Mouse (Mus musculus) liver, embryonic 11.5 days (tissue): ENCODE measurements around the gene Pitpnm2. TPM values are rescaled to one million over a fixed set of nuclear protein-coding genes. Genes with fewer than 3 reads are reported as not detected.

Source experiments
- ATAC-seq: fragments of 200-750 bp; cut with Nextera tagmentation; replicated peaks from 2 replicates; pipeline ENCODE4 v1.8.0; 2017; ENCODE audit warnings: moderate number of reproducible peaks, mild to moderate bottlenecking, moderate TSS enrichment, moderate library complexity; ENCODE audit not compliant: low FRiP score
- DNase-seq: peaks from one replicate; pipeline ENCODE4 v3.0.0-alpha.2; 2017; ENCODE audit warnings: low spot score
- H3K27ac ChIP-seq: fragments of 300-500 bp; sonication (generic); 2 replicates; pipeline ENCODE4 v1.5.1; 2014; ENCODE audit warnings: mild to moderate bottlenecking, low read depth, low read length, control low read depth
- H3K27me3 ChIP-seq: fragments of 300-500 bp; sonication (generic); replicated peaks from 2 replicates; pipeline ENCODE4 v1.6.1; 2014; ENCODE audit warnings: low read length, mixed read lengths; ENCODE audit not compliant: control insufficient read depth, insufficient read depth
- H3K36me3 ChIP-seq: fragments of 300-500 bp; sonication (generic); 2 replicates; pipeline ENCODE4 v1.6.1; 2014; ENCODE audit warnings: mild to moderate bottlenecking, low read length, moderate library complexity, mixed read lengths; ENCODE audit not compliant: control insufficient read depth, insufficient read depth
- H3K4me1 ChIP-seq: fragments of 300-500 bp; sonication (generic); replicated peaks from 2 replicates; pipeline ENCODE4 v1.6.1; 2014; ENCODE audit warnings: low read length, mixed read lengths; ENCODE audit not compliant: control insufficient read depth, insufficient read depth
- H3K4me2 ChIP-seq: fragments of 300-500 bp; sonication (generic); 2 replicates; pipeline ENCODE4 v1.6.1; 2014; ENCODE audit warnings: mild to moderate bottlenecking, control low read depth, moderate library complexity
- H3K4me3 ChIP-seq: fragments of 300-500 bp; sonication (generic); 2 replicates; pipeline ENCODE4 v1.5.1; 2014; ENCODE audit warnings: low read depth, low read length, control low read depth
- H3K9ac ChIP-seq: fragments of 300-500 bp; sonication (generic); 2 replicates; pipeline ENCODE4 v1.6.1; 2014; ENCODE audit warnings: low read depth, low read length, control low read depth
- H3K9me3 ChIP-seq: fragments of 300-500 bp; sonication (generic); 2 replicates; pipeline ENCODE4 v1.6.1; 2016; ENCODE audit warnings: low read length, inconsistent platforms, mixed read lengths; ENCODE audit not compliant: control insufficient read depth
- WGBS: fragments of 180-500 bp; shearing (Covaris S2); extraction: QIAGEN DNeasy Blood & Tissue Kit; methylation state at CpG from one replicate; pipeline ENCODE4 v1.1.7; 2014; 5-methylcytosine and 5-hydroxymethylcytosine counted together
- polyA plus RNA-seq: library from polyadenylated mRNA; unstranded; fragments of >200 nt; fragmentation: Nextera tagmentation; extraction: Ambion mirVana; gene quantifications from 2 replicates; pipeline ENCODE4 v1.2.1, GENCODE M21; 2014

Pitpnm2 gene
- polyA plus RNA-seq, 1 experiment from 2014 or later, result 5.9 TPM

DNA sequence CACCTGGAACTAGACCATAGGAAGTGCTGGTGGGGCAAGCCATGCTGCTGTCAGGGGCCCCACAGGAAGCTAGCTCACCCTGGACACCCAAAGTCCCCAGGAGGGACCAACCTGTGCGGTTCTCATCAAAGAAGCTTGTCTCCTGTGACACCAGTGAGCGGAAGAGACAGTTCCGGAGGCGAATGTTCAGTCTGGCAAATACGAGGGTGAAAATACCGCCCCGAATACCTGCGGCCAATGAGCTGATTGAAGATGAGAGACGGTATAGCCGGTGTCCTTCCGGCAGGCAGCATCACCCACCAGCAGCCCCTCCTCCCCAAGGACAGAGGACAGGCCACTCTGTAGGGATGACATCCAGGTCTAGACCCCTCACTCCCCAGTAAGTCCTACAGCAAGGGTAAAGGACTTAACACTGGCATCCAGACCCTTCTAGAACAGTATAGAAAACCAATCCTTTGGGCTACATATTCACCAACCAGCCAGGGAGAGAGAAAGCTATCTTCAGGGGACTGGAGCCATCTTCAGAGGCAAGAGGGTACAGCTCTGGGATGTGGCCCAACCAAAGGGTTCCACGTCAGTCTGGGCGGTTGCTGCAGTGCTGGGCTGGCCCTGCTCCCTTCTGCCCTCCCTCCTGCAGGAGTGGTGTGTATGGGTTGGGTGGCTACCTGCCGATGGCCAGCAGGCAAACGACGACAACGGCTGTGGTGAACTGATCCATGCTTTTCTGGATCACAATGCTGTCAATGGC, 166.4 kb downstream of the Pitpnm2 start:
- no peak overlapping the region for H3K4me3 ChIP-seq
- no peaks in the 10 kb centered on the region for H3K36me3 ChIP-seq
- ATAC-seq, result no peak
- H3K4me2 ChIP-seq, result no peak overlapping the region
- H3K9me3 ChIP-seq, result no peaks in the 10 kb centered on the region
- DNase-seq, result no peak
- no peaks in the 10 kb centered on the region for H3K27me3 ChIP-seq
- peaks cover 12% of the 10 kb centered on the region for H3K4me1 ChIP-seq
- H3K9ac ChIP-seq, result no peak overlapping the region
- H3K27ac ChIP-seq, result no peak overlapping the region
- WGBS, result 85% methylated on average over 17 of the region's 17 CpGs

DNA sequence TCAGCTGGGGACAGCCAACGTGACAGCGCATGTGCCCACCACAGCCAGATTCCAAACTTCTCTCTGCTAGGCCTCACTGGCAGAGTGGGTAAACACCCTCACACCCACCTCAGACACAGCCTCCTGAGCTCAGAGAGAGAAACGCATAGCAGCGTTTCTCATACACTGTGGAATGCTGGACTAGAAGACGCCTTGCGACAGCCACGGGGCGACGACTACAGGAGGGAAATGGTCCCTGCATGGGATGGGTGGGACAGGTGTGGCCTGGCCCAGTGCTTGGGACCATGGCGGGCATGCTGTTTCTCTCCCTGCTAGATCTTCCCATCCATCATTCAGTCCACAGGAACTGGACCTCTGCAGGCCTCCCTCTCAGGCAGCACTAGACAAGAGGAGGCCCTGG, 167.1 kb downstream of the Pitpnm2 start:
- Histone ChIP-seq H3K4me2 (no peak overlapping the region), H3K4me3 (no peak overlapping the region), H3K27ac (no peak overlapping the region), H3K27me3 (no peaks in the 10 kb centered on the region), H3K36me3 (no peaks in the 10 kb centered on the region), H3K9ac (no peak overlapping the region), H3K9me3 (no peaks in the 10 kb centered on the region), H3K4me1 (peaks cover 19% of the 10 kb centered on the region)
- ATAC-seq (no peak), DNase-seq (no peak)
- 79% methylated on average over 10 of the region's 10 CpGs for WGBS

DNA sequence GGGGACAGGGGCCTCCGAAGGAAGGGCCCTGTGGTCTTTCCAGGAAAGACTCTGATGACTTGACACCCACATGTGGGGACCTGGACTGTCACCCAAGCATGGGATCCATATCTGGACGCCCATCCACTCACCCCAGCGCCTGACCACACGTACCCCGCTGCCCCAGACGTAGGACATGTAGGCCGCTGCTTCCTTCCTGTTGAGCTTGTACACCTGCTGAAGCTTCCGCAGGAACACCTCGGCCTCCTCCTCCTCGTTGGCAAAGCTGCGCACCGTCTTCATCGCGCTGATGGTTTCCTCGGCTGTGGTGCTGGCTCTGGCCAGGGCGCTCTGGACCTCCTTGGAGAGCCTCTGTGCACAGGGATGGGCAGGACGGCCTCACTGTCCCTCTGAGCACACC, 169.7 kb downstream of the Pitpnm2 start:
- Histone ChIP-seq H3K4me1 (peaks cover 40% of the 10 kb centered on the region), H3K4me2 (no peak overlapping the region), H3K9me3 (no peaks in the 10 kb centered on the region), H3K27ac (no peak overlapping the region), H3K4me3 (no peak overlapping the region), H3K36me3 (no peaks in the 10 kb centered on the region), H3K9ac (no peak overlapping the region), H3K27me3 (no peaks in the 10 kb centered on the region)
- DNase-seq (no peak), ATAC-seq (no peak)
- WGBS, result 76% methylated on average over 17 of the region's 17 CpGs

DNA sequence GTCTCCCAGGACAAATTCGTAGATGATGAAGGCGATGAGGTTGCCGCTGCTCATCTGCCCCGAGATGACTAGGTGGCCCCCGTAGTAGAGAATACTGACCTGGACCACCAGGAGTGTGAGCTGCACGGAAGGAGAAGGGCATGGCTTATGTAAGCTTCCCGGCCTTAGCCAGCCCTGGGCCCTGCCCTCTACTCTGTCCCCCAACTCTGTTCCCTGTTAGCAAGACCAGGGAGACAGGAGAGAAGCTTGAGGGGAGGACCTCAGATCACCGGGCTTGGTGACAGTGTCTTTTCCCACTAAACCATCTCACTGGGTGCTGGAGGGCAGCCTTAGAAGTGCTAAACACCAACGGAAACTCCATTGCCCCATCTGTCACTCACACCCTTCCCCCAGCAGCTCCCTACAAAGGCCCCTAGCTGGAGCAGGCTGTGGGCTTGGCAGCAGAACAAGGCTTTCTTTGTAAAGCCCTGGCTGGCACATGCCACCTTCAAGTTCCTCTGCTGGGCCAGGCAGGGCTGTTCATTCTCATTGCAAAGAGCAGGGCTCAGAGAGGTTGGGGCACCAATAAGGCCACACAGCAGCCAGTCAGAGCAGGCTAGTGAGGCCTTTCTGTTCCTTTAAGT, 170.7 kb downstream of the Pitpnm2 start:
- Histone ChIP-seq H3K27ac (no peak overlapping the region), H3K4me2 (no peak overlapping the region), H3K9me3 (no peaks in the 10 kb centered on the region), H3K4me1 (peaks cover 49% of the 10 kb centered on the region), H3K4me3 (no peak overlapping the region), H3K27me3 (no peaks in the 10 kb centered on the region), H3K36me3 (no peaks in the 10 kb centered on the region), H3K9ac (peak overlapping the region; percentile 39; the same call in 1 of the 2 replicates)
- ATAC-seq, result no peak
- WGBS, result 63% methylated on average over 9 of the region's 9 CpGs
- DNase-seq, result no peak

DNA sequence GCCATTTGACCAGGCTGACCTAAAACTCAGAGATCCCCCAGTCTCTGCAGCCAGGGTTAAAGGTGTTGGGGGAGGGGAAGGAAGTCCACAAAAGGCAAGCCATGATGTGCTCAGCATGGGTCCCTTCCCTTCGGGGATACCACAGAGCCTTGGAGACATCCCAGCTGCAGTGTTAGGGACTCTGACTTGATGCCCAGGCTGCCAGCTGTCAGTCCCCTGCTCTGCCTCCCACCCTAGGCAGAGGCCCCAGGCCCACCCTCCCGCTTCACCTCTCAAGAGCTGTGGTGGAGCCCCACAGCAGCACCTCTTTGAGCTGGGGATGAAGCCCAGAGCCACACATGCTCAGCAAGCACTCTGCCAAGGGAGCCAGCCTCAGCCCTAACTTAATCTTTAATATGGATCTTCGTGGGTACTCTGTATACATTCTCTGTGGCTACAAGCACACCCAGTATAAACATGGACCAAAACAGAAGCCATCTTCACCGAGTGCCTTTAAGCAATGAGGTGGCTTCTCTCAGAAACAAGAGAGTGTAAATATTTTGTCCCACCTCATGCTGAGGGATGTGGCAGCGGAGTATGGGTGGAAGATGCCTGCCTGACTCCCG, 171.6 kb downstream of the Pitpnm2 start:
- Histone ChIP-seq H3K36me3 (no peaks in the 10 kb centered on the region), H3K27ac (no peak overlapping the region), H3K4me1 (peaks cover 54% of the 10 kb centered on the region), H3K9ac (no peak overlapping the region), H3K4me2 (no peak overlapping the region), H3K4me3 (no peak overlapping the region), H3K27me3 (no peaks in the 10 kb centered on the region), H3K9me3 (no peaks in the 10 kb centered on the region)
- 61% methylated on average over 6 of the region's 6 CpGs for WGBS
- no peak for ATAC-seq
- DNase-seq, result no peak

DNA sequence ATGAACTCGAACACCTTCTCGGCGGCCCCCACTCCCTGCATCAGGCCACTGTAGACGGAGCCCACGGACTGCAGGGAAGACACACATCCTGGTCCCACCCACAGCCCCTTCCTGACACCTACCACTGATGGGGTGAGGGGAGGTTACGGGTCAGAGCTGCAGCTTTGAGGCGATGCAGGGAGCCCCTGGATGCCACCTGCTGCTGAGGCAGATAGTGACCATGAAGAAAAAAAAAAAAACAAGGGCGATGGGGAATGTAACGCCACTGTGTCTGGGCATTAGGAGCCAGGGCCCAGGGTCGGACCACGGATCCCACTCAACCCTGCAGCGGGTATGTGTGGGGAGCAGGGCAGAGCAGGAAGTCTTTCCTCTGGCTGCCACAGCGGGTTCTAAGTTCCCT, 172.3 kb downstream of the Pitpnm2 start:
- no peaks in the 10 kb centered on the region for H3K36me3 ChIP-seq

DNA sequence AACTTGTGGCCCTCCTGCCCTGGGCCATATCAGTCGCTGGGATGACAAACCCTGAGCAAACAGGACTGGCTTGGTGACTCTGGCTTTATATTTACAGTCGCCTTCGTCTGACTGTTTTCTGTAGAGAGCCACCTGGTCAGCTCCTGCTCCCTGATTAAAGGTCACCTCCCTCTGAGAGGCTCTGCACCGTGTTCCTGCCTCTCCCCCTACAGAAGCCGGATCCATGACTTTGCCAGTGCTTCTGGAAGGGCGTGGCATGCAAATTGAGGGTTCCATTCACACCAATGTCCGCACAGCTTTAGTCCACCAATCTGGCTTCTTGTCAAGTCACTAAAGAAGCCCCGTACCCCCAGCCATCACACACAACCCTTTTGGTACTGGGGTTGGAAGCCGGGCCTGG, 173.0 kb downstream of the Pitpnm2 start:
- ATAC-seq, result peak; percentile 33; the same call in 1 of the 2 replicates
- no peaks in the 10 kb centered on the region for H3K36me3 ChIP-seq
- no peak overlapping the region for H3K9ac ChIP-seq
- peaks cover 54% of the 10 kb centered on the region for H3K4me1 ChIP-seq
- H3K27ac ChIP-seq, result no peak overlapping the region
- no peaks in the 10 kb centered on the region for H3K27me3 ChIP-seq
- no peak for DNase-seq
- no peak overlapping the region for H3K4me3 ChIP-seq
- no peaks in the 10 kb centered on the region for H3K9me3 ChIP-seq
- H3K4me2 ChIP-seq, result no peak overlapping the region
- 58% methylated on average over 9 of the region's 9 CpGs for WGBS

More for the DNA sequence above, 172.3 kb downstream of the Pitpnm2 start:
- Histone ChIP-seq H3K4me2 (no peak overlapping the region), H3K27me3 (no peaks in the 10 kb centered on the region), H3K9me3 (no peaks in the 10 kb centered on the region), H3K27ac (no peak overlapping the region), H3K4me3 (no peak overlapping the region), H3K4me1 (peaks cover 54% of the 10 kb centered on the region), H3K9ac (no peak overlapping the region)
- ATAC-seq (no peak), DNase-seq (no peak)
- 65% methylated on average over 13 of the region's 13 CpGs for WGBS

DNA sequence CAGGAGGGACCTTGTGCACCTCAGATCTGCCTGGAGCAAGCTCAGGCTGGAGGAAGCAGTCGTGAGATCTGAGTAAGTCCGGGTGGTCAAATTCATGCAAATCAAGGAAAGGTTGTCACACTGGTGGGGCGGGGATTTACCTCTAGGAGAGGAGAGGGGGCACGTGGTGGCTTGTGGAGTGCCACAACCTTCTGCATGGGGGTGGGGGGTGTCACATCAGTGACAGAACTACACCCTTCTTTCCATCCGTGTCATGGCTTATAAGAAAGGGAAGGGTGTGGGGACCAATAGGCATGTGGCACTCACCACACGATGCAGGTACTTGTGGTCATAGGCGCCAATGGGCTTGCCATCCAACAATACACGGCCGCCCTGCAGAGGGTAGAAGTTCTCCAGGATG, 173.8 kb downstream of the Pitpnm2 start:
- Histone ChIP-seq H3K27me3 (no peaks in the 10 kb centered on the region), H3K4me1 (peaks cover 54% of the 10 kb centered on the region), H3K4me2 (no peak overlapping the region; the same call in 1 of the 2 replicates), H3K36me3 (no peaks in the 10 kb centered on the region), H3K9me3 (no peaks in the 10 kb centered on the region), H3K27ac (peak overlapping the region; percentile 55), H3K4me3 (no peak overlapping the region), H3K9ac (no peak overlapping the region)
- 66% methylated on average over 9 of the region's 9 CpGs for WGBS
- no peak for ATAC-seq
- no peak for DNase-seq
